Mouse (Mus musculus) CH12.LX (cell line): ENCODE data around the gene Cdk17.

Experiments used
- CHD1 ChIP-seq: IDR thresholded peaks from 2 replicates; pipeline ENCODE4 v1.6.1; 2012; ENCODE audit warnings: low read depth, low read length, improper control_type of control experiment, inconsistent platforms
- CTCF ChIP-seq, 2 experiments: IDR thresholded peaks in 1 of 2; conservative IDR thresholded peaks in 1 of 2; 2 replicates each; pipeline ENCODE4 v1.5.1; 2011 to 2012; ENCODE audit warnings: low read depth in 2 of 2, low read length in 2 of 2, improper control_type of control experiment in 1 of 2, inconsistent platforms in 1 of 2, mild to moderate bottlenecking in 1 of 2, moderate library complexity in 1 of 2
- ELF1 ChIP-seq: IDR thresholded peaks from 2 replicates; pipeline ENCODE4 v1.6.1; 2014; ENCODE audit warnings: low read depth, mild to moderate bottlenecking, inconsistent platforms, low read length, improper control_type of control experiment
- EP300 ChIP-seq: IDR thresholded peaks from 2 replicates; pipeline ENCODE4 v1.6.1; 2011; ENCODE audit warnings: low read length, improper control_type of control experiment
- ETS1 ChIP-seq: conservative IDR thresholded peaks from 2 replicates; pipeline ENCODE4 v1.6.1; 2012; ENCODE audit warnings: low read depth, mild to moderate bottlenecking, inconsistent platforms, low read length, improper control_type of control experiment, moderate library complexity
- GABPA ChIP-seq: IDR thresholded peaks from 2 replicates; pipeline ENCODE4 v1.6.1; 2012; ENCODE audit warnings: low read depth, low read length, improper control_type of control experiment, inconsistent platforms; ENCODE audit not compliant: insufficient replicate concordance
- KAT2A ChIP-seq: IDR thresholded peaks from 2 replicates; pipeline ENCODE4 v1.6.1; 2012; ENCODE audit warnings: low read length, improper control_type of control experiment, inconsistent platforms; ENCODE audit not compliant: insufficient replicate concordance
- MAZ ChIP-seq: IDR thresholded peaks from 2 replicates; pipeline ENCODE4 v1.6.1; 2012; ENCODE audit warnings: low read depth, mild to moderate bottlenecking, inconsistent platforms, low read length, improper control_type of control experiment, moderate library complexity
- MYC ChIP-seq: IDR thresholded peaks from 2 replicates; pipeline ENCODE4 v1.6.1; 2011; ENCODE audit warnings: low read depth, mild to moderate bottlenecking, improper control_type of control experiment, low read length
- POLR2A ChIP-seq: IDR thresholded peaks from 2 replicates; pipeline ENCODE4 v1.6.1; 2011; ENCODE audit warnings: low read depth, mild to moderate bottlenecking, improper control_type of control experiment, low read length
- POLR2AphosphoS2 ChIP-seq: IDR thresholded peaks from 2 replicates; pipeline ENCODE4 v1.6.1; 2011; ENCODE audit warnings: low read depth, low read length, improper control_type of control experiment
- TCF12 ChIP-seq: IDR thresholded peaks from 2 replicates; pipeline ENCODE4 v1.6.1; 2014; ENCODE audit warnings: low read depth, mild to moderate bottlenecking, inconsistent platforms, low read length, improper control_type of control experiment
- USF2 ChIP-seq: conservative IDR thresholded peaks from 2 replicates; pipeline ENCODE4 v1.6.1; 2011; ENCODE audit warnings: low read depth, low read length, improper control_type of control experiment
- ZMIZ1 ChIP-seq: IDR thresholded peaks from 2 replicates; pipeline ENCODE4 v1.6.1; 2012; ENCODE audit warnings: low read depth, mild to moderate bottlenecking, inconsistent platforms, low read length, improper control_type of control experiment

- TF ChIP-seq TCF12 (no peak), ELF1 (no peak), EP300 (no peak), POLR2A (no peak), CTCF (conservative IDR thresholded peaks at IDR 0.05 in 1 of 2, IDR thresholded peaks at IDR 0.05 in 1 of 2; ENCODE audit: low read depth in 2 of 2, low read length in 2 of 2) (no peak), CHD1 (no peak), MAZ (no peak), USF2 (no peak), POLR2AphosphoS2 (no peak), ZMIZ1 (no peak), GABPA (no peak), MYC (no peak), KAT2A (no peak), ETS1 (no peak)
These were observed 38.3 kb downstream of the Cdk17 start for GRCm38 (mm10) chr10:93198958-93199357.
